Mouse (Mus musculus): Measurements from ENCODE around the gene Tagln3. TPM values are rescaled to one million over a fixed set of nuclear protein-coding genes. Genes with fewer than 3 reads are reported as not detected.

The Tagln3 gene
- total and polyA plus RNA-seq, 2 experiments from 2014 or later: 225 to 328 TPM

DNA sequence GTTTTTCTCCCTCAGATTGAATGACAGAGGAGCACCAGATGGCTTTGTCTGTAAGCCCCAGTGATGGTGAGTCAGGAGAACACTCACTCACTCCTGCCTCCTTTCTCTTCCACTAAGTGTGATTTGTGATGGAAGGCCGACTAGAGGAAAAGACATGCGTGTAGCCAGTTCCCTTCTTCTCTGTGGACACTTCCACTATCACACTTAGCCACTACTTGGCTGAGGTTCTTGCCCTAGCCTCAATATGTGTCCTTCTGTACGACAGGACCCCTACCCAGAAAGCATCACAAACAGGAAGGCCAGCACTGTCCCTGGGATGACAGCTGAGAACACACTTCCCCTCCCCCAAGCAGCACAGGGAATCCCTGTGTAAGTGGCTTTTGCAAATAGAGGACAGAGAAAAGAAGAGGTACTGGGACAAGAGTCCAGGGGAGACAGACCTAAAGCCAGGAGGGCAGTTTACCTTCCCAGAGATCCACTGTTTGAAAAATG, 1.9 kb downstream of the Tagln3 start:
- peak overlapping the region; percentile 55 for H3K4me3 ChIP-seq (ENCODE audit: low read depth, low read length)
- DNase-seq (peak; percentile 48), ATAC-seq (no peak)
- peaks cover 20% of the 10 kb centered on the region for H3K36me3 ChIP-seq (ENCODE audit: insufficient read depth)
- H3K4me2 ChIP-seq (ENCODE audit: low read depth): peak overlapping the region; percentile 60
- WGBS: 39% methylated on average over 3 of the region's 3 CpGs
- no peaks in the 10 kb centered on the region for H3K27me3 ChIP-seq (ENCODE audit: insufficient read depth, low read length)
- peak overlapping the region; percentile 87 for H3K9ac ChIP-seq
- peak overlapping the region; percentile 98 for H3K27ac ChIP-seq (ENCODE audit: low read depth, low read length)
- H3K9me3 ChIP-seq (ENCODE audit: low read length): no peaks in the 10 kb centered on the region
- no peak for TF ChIP-seq CTCF (IDR thresholded peaks at IDR 0.05; ENCODE audit: low read depth)
- H3K4me1 ChIP-seq (ENCODE audit: insufficient read depth): peaks cover 17% of the 10 kb centered on the region

DNA sequence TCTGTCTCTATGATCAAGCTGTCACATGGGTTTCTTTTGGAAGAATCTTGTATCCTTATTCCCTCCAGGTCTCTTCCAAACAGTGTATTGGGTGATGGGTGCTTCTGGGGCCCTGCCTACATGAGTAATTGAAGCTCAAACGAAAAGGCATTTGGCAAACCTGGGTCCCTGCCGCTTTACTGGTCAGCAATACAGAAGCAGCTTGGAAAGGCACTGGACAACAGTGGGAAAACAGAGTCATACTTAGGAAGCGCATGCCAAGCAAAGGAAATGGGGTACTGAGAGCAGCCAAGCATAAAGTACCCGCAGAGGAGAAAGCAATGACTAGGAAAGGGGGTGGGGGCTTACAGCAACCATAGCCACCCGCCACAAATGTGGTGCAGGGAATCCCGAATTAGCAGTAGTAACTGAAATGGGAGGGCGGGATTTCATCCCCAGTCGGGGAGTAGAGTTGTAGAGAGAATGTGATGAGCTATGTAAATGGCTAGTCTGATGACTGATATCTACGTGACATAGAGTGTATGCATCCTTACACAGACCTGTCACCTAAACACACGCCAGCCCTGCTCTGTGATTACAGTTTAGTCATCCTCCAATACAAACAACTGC, 4.3 kb downstream of the Tagln3 start:
- Histone ChIP-seq H3K4me3 (ENCODE audit: low read depth, low read length) (no peak overlapping the region), H3K4me1 (ENCODE audit: insufficient read depth) (peaks cover 17% of the 10 kb centered on the region), H3K9ac (no peak overlapping the region), H3K36me3 (ENCODE audit: insufficient read depth) (peaks cover 29% of the 10 kb centered on the region), H3K27me3 (ENCODE audit: insufficient read depth, low read length) (no peaks in the 10 kb centered on the region), H3K9me3 (ENCODE audit: low read length) (no peaks in the 10 kb centered on the region), H3K27ac (ENCODE audit: low read depth, low read length) (no peak overlapping the region), H3K4me2 (ENCODE audit: low read depth) (no peak overlapping the region)
- ATAC-seq (no peak), DNase-seq (no peak)
- 88% methylated on average over 10 of the region's 10 CpGs for WGBS
- no peak for TF ChIP-seq CTCF (IDR thresholded peaks at IDR 0.05; ENCODE audit: low read depth)

DNA sequence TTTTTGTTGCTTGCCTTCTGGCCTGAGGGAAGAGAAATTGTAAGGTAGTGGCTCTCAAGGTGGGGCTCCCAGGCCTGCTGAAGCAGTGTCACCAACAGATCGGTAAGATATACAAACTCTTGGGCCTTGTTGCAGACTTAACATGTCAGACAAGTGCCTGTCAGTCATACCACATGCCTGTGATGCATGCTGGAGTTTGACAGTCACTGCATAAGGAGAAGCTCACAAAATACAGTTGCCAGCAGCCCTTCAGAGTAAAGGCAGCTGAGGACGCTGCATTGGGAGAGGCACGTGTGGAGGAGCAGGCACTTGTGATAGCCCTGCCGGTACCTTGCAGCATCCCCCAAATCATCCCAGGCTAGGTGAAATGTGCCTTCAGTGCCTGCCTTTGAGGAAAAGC, 6.1 kb downstream of the Tagln3 start:
- peaks cover 17% of the 10 kb centered on the region for H3K4me1 ChIP-seq (ENCODE audit: insufficient read depth)
- H3K4me3 ChIP-seq (ENCODE audit: low read depth, low read length): no peak overlapping the region
- peaks cover 36% of the 10 kb centered on the region for H3K36me3 ChIP-seq (ENCODE audit: insufficient read depth)
- H3K27me3 ChIP-seq (ENCODE audit: insufficient read depth, low read length): no peaks in the 10 kb centered on the region
- no peak overlapping the region for H3K27ac ChIP-seq (ENCODE audit: low read depth, low read length)
- 96% methylated on average over 4 of the region's 4 CpGs for WGBS
- no peaks in the 10 kb centered on the region for H3K9me3 ChIP-seq (ENCODE audit: low read length)
- DNase-seq (no peak), ATAC-seq (no peak)
- no peak for TF ChIP-seq CTCF (IDR thresholded peaks at IDR 0.05; ENCODE audit: low read depth)
- H3K9ac ChIP-seq: no peak overlapping the region
- H3K4me2 ChIP-seq (ENCODE audit: low read depth): no peak overlapping the region

DNA sequence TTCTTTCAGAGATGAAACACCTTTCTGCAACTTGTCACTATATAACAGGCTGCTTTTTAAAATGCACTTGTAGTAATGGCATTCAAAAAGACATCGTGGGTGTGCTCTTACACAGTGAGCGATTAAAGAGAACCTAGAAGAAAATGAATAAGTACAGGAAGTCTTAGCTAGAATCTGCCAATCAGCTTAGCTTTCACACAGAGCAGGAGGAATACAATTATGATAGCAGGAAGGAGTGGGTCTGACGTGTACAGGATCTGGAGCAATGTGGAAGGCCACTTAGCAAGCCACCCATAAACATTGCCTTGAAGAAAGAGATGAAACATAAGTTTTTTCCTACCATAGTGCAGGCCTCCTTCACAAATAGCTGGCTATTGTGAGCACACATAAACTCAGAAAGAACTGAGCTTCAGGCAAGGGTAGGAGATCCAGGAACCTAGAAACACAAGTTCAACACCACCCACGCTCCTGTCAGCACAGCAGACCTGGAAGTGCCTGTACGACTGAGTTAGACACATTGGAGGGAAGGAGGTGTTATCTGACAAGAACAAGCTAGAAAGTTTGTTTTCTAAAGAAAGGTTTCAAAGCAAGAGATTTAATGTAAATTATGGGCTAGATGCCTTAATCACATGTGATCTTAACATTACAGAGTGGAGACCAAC, 9.8 kb downstream of the Tagln3 start:
- Histone ChIP-seq H3K4me1 (ENCODE audit: insufficient read depth) (no peaks in the 10 kb centered on the region), H3K36me3 (ENCODE audit: insufficient read depth) (peaks cover 56% of the 10 kb centered on the region), H3K9ac (no peak overlapping the region), H3K4me2 (ENCODE audit: low read depth) (no peak overlapping the region), H3K27me3 (ENCODE audit: insufficient read depth, low read length) (no peaks in the 10 kb centered on the region), H3K4me3 (ENCODE audit: low read depth, low read length) (no peak overlapping the region), H3K27ac (ENCODE audit: low read depth, low read length) (no peak overlapping the region), H3K9me3 (ENCODE audit: low read length) (no peaks in the 10 kb centered on the region)
- ATAC-seq (peak; percentile 74), DNase-seq (no peak)
- no peak for TF ChIP-seq CTCF (IDR thresholded peaks at IDR 0.05; ENCODE audit: low read depth)
- WGBS: 76% methylated on average over 5 of the region's 5 CpGs

GRCm38 (mm10) chr16:45713878-45714277, 10.5 kb downstream of the Tagln3 start:
- no peak for ATAC-seq
- Histone ChIP-seq H3K27ac (ENCODE audit: low read depth, low read length) (no peak overlapping the region), H3K4me2 (ENCODE audit: low read depth) (no peak overlapping the region), H3K9ac (no peak overlapping the region), H3K36me3 (ENCODE audit: insufficient read depth) (peaks cover 51% of the 10 kb centered on the region), H3K4me1 (ENCODE audit: insufficient read depth) (no peaks in the 10 kb centered on the region), H3K27me3 (ENCODE audit: insufficient read depth, low read length) (no peaks in the 10 kb centered on the region), H3K9me3 (ENCODE audit: low read length) (no peaks in the 10 kb centered on the region), H3K4me3 (ENCODE audit: low read depth, low read length) (no peak overlapping the region)
- WGBS: 88% methylated on average over 1 of the region's 1 CpGs
- TF ChIP-seq CTCF (IDR thresholded peaks at IDR 0.05; ENCODE audit: low read depth): no peak
- DNase-seq: no peak

- 70% methylated on average over 5 of the region's 5 CpGs for WGBS
- no peak overlapping the region for H3K4me2 ChIP-seq (ENCODE audit: low read depth)
- no peak overlapping the region for H3K27ac ChIP-seq (ENCODE audit: low read depth, low read length)
- ATAC-seq (no peak), DNase-seq (no peak)
- H3K9ac ChIP-seq: no peak overlapping the region
- H3K36me3 ChIP-seq (ENCODE audit: insufficient read depth): peaks cover 45% of the 10 kb centered on the region
- no peaks in the 10 kb centered on the region for H3K9me3 ChIP-seq (ENCODE audit: low read length)
- no peaks in the 10 kb centered on the region for H3K4me1 ChIP-seq (ENCODE audit: insufficient read depth)
- H3K4me3 ChIP-seq (ENCODE audit: low read depth, low read length): no peak overlapping the region
- H3K27me3 ChIP-seq (ENCODE audit: insufficient read depth, low read length): no peaks in the 10 kb centered on the region
- TF ChIP-seq CTCF (IDR thresholded peaks at IDR 0.05; ENCODE audit: low read depth): no peak
Measured at GRCm38 (mm10) chr16:45713261-45713660, 11.1 kb downstream of the Tagln3 start.

DNA sequence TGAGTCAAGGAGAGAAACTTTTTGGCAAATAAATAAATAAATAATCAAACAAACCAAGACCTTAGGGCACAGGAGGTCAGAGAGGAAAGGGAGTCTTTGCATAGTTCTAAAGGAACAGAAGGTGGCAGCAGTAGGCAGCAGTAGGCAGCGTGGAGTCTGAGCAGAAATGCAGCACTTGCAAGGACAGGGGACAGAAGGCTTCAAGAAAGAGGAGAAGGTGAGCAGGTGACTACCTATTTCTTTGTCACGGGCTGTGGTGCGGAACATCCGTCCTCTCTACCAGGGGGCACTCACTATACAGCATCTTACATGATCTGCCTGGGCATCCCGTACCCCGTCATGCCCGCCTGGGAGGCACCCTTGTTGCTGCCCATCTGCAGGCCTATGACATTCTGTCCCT, 13.1 kb downstream of the Tagln3 start:
- no peaks in the 10 kb centered on the region for H3K27me3 ChIP-seq (ENCODE audit: insufficient read depth, low read length)
- ATAC-seq (0 out of 2 replicates have a peak, but pooled peaks have one; percentile 14), DNase-seq (no peak)
- H3K4me1 ChIP-seq (ENCODE audit: insufficient read depth): no peaks in the 10 kb centered on the region
- no peak overlapping the region for H3K4me2 ChIP-seq (ENCODE audit: low read depth)
- peak; percentile 50 for TF ChIP-seq CTCF (IDR thresholded peaks at IDR 0.05; ENCODE audit: low read depth)
- no peak overlapping the region for H3K4me3 ChIP-seq (ENCODE audit: low read depth, low read length)
- no peak overlapping the region for H3K9ac ChIP-seq
- no peak overlapping the region for H3K27ac ChIP-seq (ENCODE audit: low read depth, low read length)
- 76% methylated on average over 7 of the region's 7 CpGs for WGBS
- H3K9me3 ChIP-seq (ENCODE audit: low read length): no peaks in the 10 kb centered on the region
- peaks cover 33% of the 10 kb centered on the region for H3K36me3 ChIP-seq (ENCODE audit: insufficient read depth)

Measured in forebrain, postnatal 0 days (tissue).